Mouse (Mus musculus) thymus, adult 2 months (tissue): ENCODE measurements around the gene Tmem100.

ENCODE experiments used
- CTCF ChIP-seq: fragments of 200-500 bp; IDR thresholded peaks from 2 replicates; pipeline ENCODE4 v1.5.1; 2012; ENCODE audit warnings: mild to moderate bottlenecking, control low read depth, low read length, moderate library complexity, borderline replicate concordance; ENCODE audit not compliant: control insufficient read depth, poor library complexity, insufficient read depth; ENCODE audit errors: extremely low read depth
- POLR2A ChIP-seq: fragments of 200-500 bp; IDR thresholded peaks from 2 replicates; pipeline ENCODE4 v1.6.1; 2012; ENCODE audit warnings: mild to moderate bottlenecking, low read length, control low read depth, moderate library complexity; ENCODE audit not compliant: control insufficient read depth, poor library complexity, insufficient read depth; ENCODE audit errors: extremely low read depth

DNA sequence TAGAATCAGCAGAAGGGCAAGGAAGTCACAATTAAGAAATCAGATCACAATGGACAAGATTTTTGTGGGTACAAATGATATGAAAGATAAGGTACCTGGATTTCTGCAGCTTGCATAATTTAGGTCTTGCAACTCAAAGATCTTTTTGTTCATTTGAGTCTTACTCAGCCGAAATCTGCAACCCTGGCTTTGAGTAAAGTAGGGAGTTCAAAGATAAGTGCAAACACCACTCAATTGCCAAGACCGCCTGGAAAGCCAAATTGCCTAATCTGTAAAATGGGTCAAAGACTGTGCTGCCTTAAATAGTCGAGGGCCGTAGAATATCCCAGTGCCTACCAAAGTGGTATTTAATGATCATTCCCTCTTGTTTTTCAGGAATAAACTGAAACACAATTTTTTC lies 26.8 kb upstream of the Tmem100 start:
- TF ChIP-seq POLR2A (no peak), CTCF (no peak)
